7 mouse cellular contexts compared by ENCODE assay signal in the genomic region with DNA sequence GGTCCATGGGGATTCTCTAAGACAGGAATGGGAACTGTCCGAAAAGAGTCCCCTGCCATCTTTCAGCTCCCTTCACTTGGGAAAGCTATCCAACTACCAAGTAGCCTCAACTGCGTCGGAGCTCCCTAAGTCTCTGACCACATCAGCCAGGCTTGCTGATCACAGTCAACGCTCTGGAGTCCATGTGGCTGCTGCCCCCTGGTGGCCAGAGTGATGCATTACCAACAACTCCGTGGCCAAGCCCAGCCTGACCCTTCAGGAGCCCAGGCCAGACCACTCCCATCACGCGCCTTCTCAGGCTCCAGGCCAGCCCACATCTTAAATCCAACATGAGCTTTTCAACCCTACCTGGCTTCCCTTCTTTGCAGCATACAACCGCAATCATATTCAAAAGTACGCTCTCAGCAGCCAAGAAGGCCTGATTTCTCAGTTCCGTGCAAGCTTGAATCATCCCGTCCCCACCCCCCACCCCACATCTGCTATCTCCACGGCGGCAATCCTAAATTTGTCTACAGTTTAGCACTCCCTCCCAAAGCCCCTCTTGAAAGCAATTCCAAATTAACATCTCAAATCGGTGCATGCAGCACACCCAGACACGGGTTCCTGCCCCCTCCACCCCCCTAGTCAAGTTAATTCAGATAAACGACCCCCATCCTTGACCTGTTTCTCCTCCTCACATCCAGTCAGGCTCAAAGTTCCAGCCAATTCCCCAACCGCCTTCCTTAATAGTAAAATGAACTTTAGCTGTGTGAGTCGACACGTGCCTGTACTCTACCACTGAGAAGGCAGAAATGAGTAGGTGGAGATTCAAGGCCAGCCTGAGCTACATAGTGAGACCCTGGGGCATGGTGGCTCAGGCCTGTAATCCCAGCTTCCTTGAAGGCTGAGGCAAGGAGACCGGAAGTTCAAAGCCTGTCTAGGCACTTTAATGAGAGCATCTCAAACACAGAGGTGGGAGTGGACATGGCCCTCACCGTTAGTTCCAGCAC. TPM values are rescaled to one million over a fixed set of nuclear protein-coding genes. Genes with fewer than 3 reads are reported as not detected.
DNase-seq lines count a peak whose midpoint lies in the region; ATAC-seq and TF ChIP-seq lines count a peak whose summit lies in the region.

No protein-coding gene starts in this region.

- H3K4me2 ChIP-seq in intestine, postnatal 0 days (replicated peaks; ENCODE audit: low read depth) = no peak overlapping the region
- H3K4me2 ChIP-seq in midbrain, embryonic 12.5 days (replicated peaks) = no peak overlapping the region

- no peaks in the 10 kb centered on the region for H3K9me3 ChIP-seq in intestine, postnatal 0 days (ENCODE audit: control insufficient read depth)
- no peaks in the 10 kb centered on the region for H3K9me3 ChIP-seq in midbrain, embryonic 12.5 days

- intact Hi-C loops in left cerebral cortex, postnatal 36 days (cut with DNase I) = loop anchor here (1.0 to 10.0 kb wide), 2 partner anchors 55 to 83 kb away; no protein-coding TSS in a partner anchor

- peak; percentile 86 to 89 for DNase-seq in adrenal gland, adult 18-20 months (ENCODE audit: low spot score in 2 of 2)
- peak; percentile 76 for DNase-seq in embryo, embryonic 11.5 days (ENCODE audit: low read depth, low spot score)
- DNase-seq in left cerebral cortex, postnatal 36 days (ENCODE audit: low spot score in 2 of 2) = peak; percentile 85 to 86
- DNase-seq in skeletal muscle tissue, adult 2 months (ENCODE audit: low read depth, low spot score) = peak; percentile 72

- peak; percentile 99 for TF ChIP-seq CTCF in intestine, postnatal 0 days (IDR thresholded peaks at IDR 0.05; ENCODE audit: low read depth)

- peaks cover 4% of the 10 kb centered on the region; the same call in 1 of the 2 replicates for H3K27me3 ChIP-seq in intestine, postnatal 0 days (replicated peaks; ENCODE audit: control insufficient read depth, insufficient read depth, low read length)
- peaks cover 32% of the 10 kb centered on the region for H3K27me3 ChIP-seq in midbrain, embryonic 12.5 days

- no peak overlapping the region for H3K27ac ChIP-seq in intestine, postnatal 0 days (ENCODE audit: low read depth, low read length)
- H3K27ac ChIP-seq in midbrain, embryonic 12.5 days (replicated peaks) = no peak overlapping the region

- peak; percentile 100 for ATAC-seq in granulocyte monocyte progenitor cell, adult 5-6 weeks (replicated peaks; ENCODE audit: poor library complexity, severe bottlenecking)
- ATAC-seq in intestine, postnatal 0 days = peak; percentile 63; the same call in 1 of the 2 replicates
- ATAC-seq in midbrain, embryonic 12.5 days (ENCODE audit: low FRiP score, low read depth) = peak; percentile 86

- H3K36me3 ChIP-seq in intestine, postnatal 0 days (ENCODE audit: control insufficient read depth, insufficient read depth) = no peaks in the 10 kb centered on the region
- no peaks in the 10 kb centered on the region for H3K36me3 ChIP-seq in midbrain, embryonic 12.5 days

- 27% methylated on average over 21 of the region's 21 CpGs for WGBS in intestine, postnatal 0 days
- WGBS in midbrain, embryonic 12.5 days = 28% methylated on average over 21 of the region's 21 CpGs

- no peak overlapping the region for H3K4me3 ChIP-seq in intestine, postnatal 0 days (ENCODE audit: low read depth, low read length)
- no peak overlapping the region for H3K4me3 ChIP-seq in midbrain, embryonic 12.5 days

- no peak overlapping the region for H3K9ac ChIP-seq in intestine, postnatal 0 days (ENCODE audit: low read depth, low read length)
- no peak overlapping the region; the same call in 1 of the 2 replicates for H3K9ac ChIP-seq in midbrain, embryonic 12.5 days (replicated peaks)

- H3K4me1 ChIP-seq in intestine, postnatal 0 days (replicated peaks; ENCODE audit: control insufficient read depth, insufficient read depth, low read length) = no peaks in the 10 kb centered on the region
- no peaks in the 10 kb centered on the region for H3K4me1 ChIP-seq in midbrain, embryonic 12.5 days

RNA-seq across cellular contexts. Expression of a gene that starts 8.4 kb away (rescaled TPM):
- under 1 TPM; 0.56 to 0.61 TPM for total RNA-seq in adrenal gland, adult 18-20 months (2021)
- 18.4 and 26.6 TPM in 2 replicates for total RNA-seq in granulocyte monocyte progenitor cell, adult 5-6 weeks (2014; fragmentation: Nextera tagmentation)
- total RNA-seq in granulocyte monocyte progenitor cell, adult 5-6 weeks (2017) = 5.0 and 5.1 TPM in 2 replicates
- 0.53 and 0.72 TPM in 2 replicates for polyA plus RNA-seq in intestine, postnatal 0 days (2015; fragmentation: Nextera tagmentation; extraction: Ambion mirVana)
- 10 to 100 TPM in 1 of 2 experiments, 1 to 10 TPM in 1; 8.4 to 15.4 TPM for total RNA-seq in left cerebral cortex, postnatal 36 days (2021)
- polyA plus RNA-seq in midbrain, embryonic 12.5 days (2016; fragmentation: Nextera tagmentation; extraction: Ambion mirVana) = 44.0 and 63.7 TPM in 2 replicates

RNA-seq across cellular contexts. Expression of a gene that starts 32.5 kb away (rescaled TPM):
- total RNA-seq in adrenal gland, adult 18-20 months (2021) = 10 to 100 TPM; 24.0 to 27.0 TPM
- total RNA-seq in granulocyte monocyte progenitor cell, adult 5-6 weeks (2014; fragmentation: Nextera tagmentation) = 13.5 and 22.0 TPM in 2 replicates
- 16.9 and 18.4 TPM in 2 replicates for total RNA-seq in granulocyte monocyte progenitor cell, adult 5-6 weeks (2017)
- polyA plus RNA-seq in intestine, postnatal 0 days (2015; fragmentation: Nextera tagmentation; extraction: Ambion mirVana) = 14.8 and 15.8 TPM in 2 replicates
- total RNA-seq in left cerebral cortex, postnatal 36 days (2021) = 10 to 100 TPM; 25.4 to 28.4 TPM
- polyA plus RNA-seq in midbrain, embryonic 12.5 days (2016; fragmentation: Nextera tagmentation; extraction: Ambion mirVana) = 11.7 and 12.2 TPM in 2 replicates

RNA-seq across cellular contexts. Expression of a gene that starts 33.3 kb away (rescaled TPM):
- total RNA-seq in adrenal gland, adult 18-20 months (2021) = 10 to 100 TPM in 1 of 2 experiments, 1 to 10 TPM in 1; 8.4 to 10.2 TPM
- total RNA-seq in granulocyte monocyte progenitor cell, adult 5-6 weeks (2014; fragmentation: Nextera tagmentation) = 9.8 and 10.0 TPM in 2 replicates
- total RNA-seq in granulocyte monocyte progenitor cell, adult 5-6 weeks (2017) = 4.9 and 5.2 TPM in 2 replicates
- polyA plus RNA-seq in intestine, postnatal 0 days (2015; fragmentation: Nextera tagmentation; extraction: Ambion mirVana) = 1.1 and 1.3 TPM in 2 replicates
- 10 to 100 TPM; 11.3 to 11.5 TPM for total RNA-seq in left cerebral cortex, postnatal 36 days (2021)
- polyA plus RNA-seq in midbrain, embryonic 12.5 days (2016; fragmentation: Nextera tagmentation; extraction: Ambion mirVana) = 2.3 and 2.5 TPM in 2 replicates

RNA-seq across cellular contexts. Expression of a gene that starts 49.7 kb away (rescaled TPM):
- 100 to 1,000 TPM in 1 of 2 experiments, 10 to 100 TPM in 1; 96.7 to 101 TPM for total RNA-seq in adrenal gland, adult 18-20 months (2021)
- total RNA-seq in granulocyte monocyte progenitor cell, adult 5-6 weeks (2014; fragmentation: Nextera tagmentation) = 76.4 and 110 TPM in 2 replicates
- total RNA-seq in granulocyte monocyte progenitor cell, adult 5-6 weeks (2017) = 41.8 and 45.8 TPM in 2 replicates
- polyA plus RNA-seq in intestine, postnatal 0 days (2015; fragmentation: Nextera tagmentation; extraction: Ambion mirVana) = 8.8 and 9.7 TPM in 2 replicates
- total RNA-seq in left cerebral cortex, postnatal 36 days (2021) = 100 to 1,000 TPM; 206 to 237 TPM
- 17.9 and 19.0 TPM in 2 replicates for polyA plus RNA-seq in midbrain, embryonic 12.5 days (2016; fragmentation: Nextera tagmentation; extraction: Ambion mirVana)
